Mouse (Mus musculus) heart, postnatal 25 days (tissue): ENCODE measurements around the gene Hoxa1. TPM values are rescaled to one million over a fixed set of nuclear protein-coding genes. Genes with fewer than 3 reads are reported as not detected.

Source experiments
- DNase-seq: peaks from one replicate; pipeline ENCODE4 v3.0.0; 2022; ENCODE audit warnings: low spot score
- intact Hi-C: fragments of 180-260 bp; cut with DNase I; formaldehyde crosslinking; loops from one replicate; pipeline ENCODE4 v1.15.1; 2025
- total RNA-seq, 2 experiments: library from RNA; stranded (reverse); gene quantifications; 2 replicates each; pipeline ENCODE4 v1.2.3; 2021

Gene Hoxa1
- total RNA-seq, 2 experiments from 2014 or later, result 0.16 TPM; not detected in 1

DNA sequence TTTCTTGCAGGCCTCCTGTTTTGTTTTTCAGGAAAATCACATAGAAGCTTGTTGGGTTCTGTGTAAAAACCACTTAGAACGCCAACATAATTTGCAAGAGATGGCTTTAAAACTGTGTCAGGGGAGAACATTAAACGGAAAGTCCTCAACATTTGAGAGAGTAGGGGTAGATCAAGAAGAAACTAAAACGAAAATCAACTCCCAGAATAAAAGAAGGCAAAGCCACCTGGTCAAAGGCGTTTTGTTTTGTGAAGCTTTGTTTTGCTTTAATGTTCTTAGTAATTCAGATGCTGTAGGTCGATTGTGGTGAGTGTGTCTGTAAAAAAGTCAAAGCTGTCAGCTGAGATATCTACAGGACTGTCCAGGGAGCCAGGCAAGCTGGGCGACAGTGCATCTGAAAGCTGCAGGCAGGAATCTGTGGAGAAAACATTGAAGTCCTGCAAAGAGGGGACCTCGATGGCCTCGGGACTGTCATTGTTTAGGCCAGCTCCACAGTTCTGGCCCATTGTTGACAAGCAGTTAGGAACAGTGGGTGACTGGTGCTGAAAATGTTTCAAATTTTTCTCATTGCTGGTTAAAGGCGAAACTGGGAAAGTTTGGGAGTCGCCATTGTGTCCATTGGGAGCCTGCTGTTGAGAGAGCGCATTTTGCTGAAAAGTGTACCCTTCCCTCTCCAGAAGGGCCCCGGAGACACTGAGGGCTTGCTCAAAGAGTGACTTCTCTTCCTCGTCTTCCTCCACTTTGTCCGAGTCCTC, 4.7 kb upstream of the Hoxa1 start:
- intact Hi-C loops, result loop anchor here (5.0 kb wide), 2 partner anchors 35 to 980 kb away; no protein-coding TSS in a partner anchor
- no peak for DNase-seq

GRCm38 (mm10) chr6:52162093-52162380, 3.9 kb upstream of the Hoxa1 start:
- DNase-seq, result no peak
- intact Hi-C loops, result loop anchor here (5.0 kb wide), 2 partner anchors 35 to 980 kb away; no protein-coding TSS in a partner anchor

DNA sequence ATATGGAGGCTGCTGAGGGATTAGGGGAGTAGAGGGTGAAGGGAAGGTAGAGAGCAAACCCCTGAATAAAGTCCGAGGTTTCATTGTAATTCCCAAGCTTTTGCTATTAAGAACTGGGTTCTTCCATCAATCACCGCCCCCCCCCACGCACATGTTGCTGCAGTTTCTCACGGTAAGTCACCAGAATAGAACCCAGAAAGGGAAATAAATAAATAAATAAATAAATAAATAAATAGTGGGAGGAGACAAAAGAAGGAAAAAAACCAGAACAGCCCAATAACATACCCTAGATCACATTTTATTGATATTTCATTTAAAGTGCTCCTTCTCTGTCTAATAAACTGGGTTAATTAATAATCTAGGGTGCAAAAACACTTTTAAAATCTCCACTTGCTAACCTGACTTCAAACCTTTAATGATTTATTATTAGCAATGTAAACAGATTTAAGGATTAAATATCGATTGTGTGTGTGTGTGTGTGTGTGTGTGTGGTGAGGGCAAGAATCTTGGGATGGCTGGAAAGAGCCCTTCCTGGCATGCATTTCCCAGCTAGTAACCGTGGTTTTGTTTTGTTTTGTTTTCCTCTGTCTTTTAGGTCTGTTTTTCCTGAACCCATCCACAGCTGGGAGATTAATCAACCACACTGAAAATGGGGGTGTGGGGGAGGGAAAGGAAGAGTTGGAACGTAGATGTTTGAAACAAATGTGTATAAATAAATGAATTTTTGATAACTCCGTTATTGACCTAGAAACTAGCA, 3.4 kb upstream of the Hoxa1 start:
- intact Hi-C loops, result loop anchor here (5.0 kb wide), 2 partner anchors 36 to 979 kb away; no protein-coding TSS in a partner anchor
- no peak for DNase-seq

- DNase-seq, result no peak
- intact Hi-C loops, result loop anchor here (5.0 kb wide), 2 partner anchors 37 to 978 kb away; no protein-coding TSS in a partner anchor
Observed at GRCm38 (mm10) chr6:52160511-52161335, 2.6 kb upstream of the Hoxa1 start.

DNA sequence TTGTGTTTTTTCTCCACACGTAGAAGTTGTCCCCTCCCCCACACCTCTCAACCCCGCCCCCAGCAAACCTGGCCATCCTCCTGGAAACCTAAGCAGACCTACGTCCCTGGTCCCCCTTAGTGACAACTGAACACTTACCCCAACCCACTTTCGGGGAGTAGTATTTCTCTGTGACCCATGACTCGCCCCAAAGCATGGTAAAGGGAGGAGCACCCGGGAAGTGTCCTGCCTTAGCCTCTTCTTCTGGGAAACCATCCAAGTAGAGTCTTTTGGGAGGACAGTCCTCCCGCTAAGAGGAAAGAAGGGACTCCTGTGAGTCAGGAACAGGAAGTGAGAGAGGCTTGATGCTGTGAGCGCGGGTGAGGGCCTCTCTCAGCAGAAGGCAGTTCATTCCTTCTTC, 1.9 kb upstream of the Hoxa1 start:
- no peak for DNase-seq
- intact Hi-C loops, result loop anchor here (5.0 kb wide), 2 partner anchors 37 to 978 kb away; no protein-coding TSS in a partner anchor

GRCm38 (mm10) chr6:52159164-52159761, 1.1 kb upstream of the Hoxa1 start:
- intact Hi-C loops, result no loop called here
- no peak for DNase-seq

- no peak for DNase-seq
- intact Hi-C loops, result no loop called here
Observed at GRCm38 (mm10) chr6:52157466-52158275, 446 bp downstream of the Hoxa1 start.

DNA sequence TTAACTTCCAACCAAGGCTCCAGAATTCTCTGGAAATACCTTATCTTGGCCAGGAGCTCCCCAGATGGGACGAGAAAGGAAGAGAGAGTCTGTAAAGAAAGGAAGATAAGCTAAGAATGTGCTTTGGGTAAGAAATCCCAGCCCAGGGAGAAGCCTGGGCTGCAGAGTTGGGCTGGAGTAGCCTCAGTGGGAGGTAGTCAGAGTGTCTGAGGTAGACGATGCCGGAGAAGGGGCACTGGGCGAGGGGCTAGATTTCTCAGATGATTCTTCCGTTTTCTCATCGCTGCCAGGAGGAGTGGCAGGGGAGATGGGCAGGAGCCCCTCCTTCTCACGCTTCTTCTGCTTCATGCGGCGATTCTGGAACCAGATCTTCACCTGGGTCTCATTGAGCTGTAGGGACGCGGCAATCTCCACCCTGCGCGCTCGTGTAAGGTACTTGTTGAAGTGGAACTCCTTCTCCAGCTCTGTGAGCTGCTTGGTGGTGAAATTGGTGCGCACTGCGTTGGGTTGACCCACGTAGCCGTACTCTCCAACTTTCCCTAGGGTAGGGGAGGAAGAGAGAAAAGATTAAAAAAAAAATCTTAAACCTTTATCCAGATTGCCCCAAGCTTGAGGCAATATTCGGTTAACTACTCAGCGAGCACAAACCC, 1.4 kb downstream of the Hoxa1 start:
- no peak for DNase-seq
- intact Hi-C loops, result no loop called here

DNA sequence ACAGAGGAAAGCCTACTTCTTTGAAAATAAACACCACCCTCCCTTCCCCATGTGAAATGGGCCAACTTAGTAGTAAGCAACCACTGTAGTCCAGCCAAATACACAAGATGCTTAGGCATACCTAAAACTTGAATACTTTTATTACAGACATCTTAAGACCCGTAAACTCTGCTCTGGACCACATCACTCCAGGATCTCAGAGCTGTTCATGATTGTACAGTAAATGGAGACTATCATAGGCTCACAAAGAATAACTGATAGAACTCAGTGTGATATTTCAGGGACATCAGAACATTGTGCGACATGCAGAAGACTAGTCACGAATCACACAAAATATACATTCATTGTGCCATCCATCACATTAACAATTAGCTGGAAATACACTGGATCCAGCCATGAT, 2.6 kb downstream of the Hoxa1 start:
- no peak for DNase-seq
- intact Hi-C loops, result no loop called here

GRCm38 (mm10) chr6:52154044-52154443, 4.1 kb downstream of the Hoxa1 start:
- intact Hi-C loops, result no loop called here
- no peak for DNase-seq

GRCm38 (mm10) chr6:52153270-52153669, 4.8 kb downstream of the Hoxa1 start:
- DNase-seq, result no peak
- intact Hi-C loops, result no loop called here

GRCm38 (mm10) chr6:52152226-52153193, 5.6 kb downstream of the Hoxa1 start:
- no peak for DNase-seq
- intact Hi-C loops, result no loop called here

DNA sequence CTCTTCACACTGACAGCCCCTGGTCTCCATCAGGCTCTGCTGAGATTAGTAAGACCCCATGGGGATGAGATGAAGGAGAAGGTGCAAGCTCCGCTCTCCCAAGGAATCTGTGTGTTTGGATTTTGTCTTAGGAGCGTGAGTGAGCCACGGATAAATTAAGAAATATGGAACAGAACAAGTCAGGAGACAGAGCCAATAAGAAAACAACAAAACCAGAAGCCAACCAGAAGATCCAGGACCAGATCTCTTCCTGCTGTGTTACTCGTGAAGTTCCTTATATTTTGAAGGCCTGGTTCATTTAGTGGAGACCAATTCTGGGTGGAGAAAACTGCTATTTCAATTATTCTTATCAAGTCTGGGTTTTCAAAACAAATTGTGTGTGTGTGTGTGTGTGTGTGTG, 6.5 kb downstream of the Hoxa1 start:
- no peak for DNase-seq
- intact Hi-C loops, result no loop called here

GRCm38 (mm10) chr6:52150401-52150966, 7.6 kb downstream of the Hoxa1 start:
- intact Hi-C loops, result no loop called here
- no peak for DNase-seq

GRCm38 (mm10) chr6:52139115-52139514, 19.0 kb downstream of the Hoxa1 start:
- DNase-seq, result no peak
- intact Hi-C loops, result no loop called here

DNA sequence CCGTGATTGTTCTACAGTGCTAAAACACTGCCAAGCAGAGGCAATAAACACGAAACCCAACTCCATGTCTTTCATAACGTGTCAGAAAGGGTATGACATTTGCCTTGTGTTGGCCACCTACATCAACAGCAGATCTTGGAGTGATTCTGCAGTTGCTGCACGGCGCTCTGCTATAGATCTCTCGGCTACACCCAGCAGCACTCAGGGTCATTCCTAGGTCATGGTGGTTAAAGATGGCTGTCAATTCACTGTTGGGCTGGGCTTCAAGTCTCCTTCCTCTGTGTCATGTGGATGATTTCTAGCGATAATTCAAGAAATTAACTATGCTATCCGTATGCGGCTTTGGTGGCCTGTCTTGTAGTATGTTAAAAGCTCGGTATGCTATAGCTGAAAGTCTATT, 19.5 kb downstream of the Hoxa1 start:
- intact Hi-C loops, result no loop called here
- DNase-seq, result no peak

- DNase-seq, result no peak
- intact Hi-C loops, result no loop called here
Observed at GRCm38 (mm10) chr6:52137841-52138535, 20.1 kb downstream of the Hoxa1 start.
